Mouse (Mus musculus) midbrain, embryonic 14.5 days (tissue): ENCODE measurements around the gene Lmntd2. TPM values are rescaled to one million over a fixed set of nuclear protein-coding genes. Genes with fewer than 3 reads are reported as not detected.

Experiments used
- ATAC-seq: fragments of 200-750 bp; cut with Nextera tagmentation; 2 replicates; pipeline ENCODE4 v1.8.0; 2017; ENCODE audit warnings: moderate number of reproducible peaks, moderate library complexity; ENCODE audit not compliant: low FRiP score, low TSS enrichment
- DNase-seq: peaks from one replicate; pipeline ENCODE4 v3.0.0-alpha.2; 2015
- H3K27ac ChIP-seq: fragments of 300-500 bp; sonication (generic); replicated peaks from 2 replicates; pipeline ENCODE4 v1.5.1; 2014; ENCODE audit warnings: mild to moderate bottlenecking, low read depth, low read length, moderate library complexity
- H3K27me3 ChIP-seq: fragments of 300-500 bp; sonication (generic); 2 replicates; pipeline ENCODE4 v1.6.1; 2014; ENCODE audit warnings: low read length, control low read depth, mixed read lengths; ENCODE audit not compliant: control insufficient read depth, insufficient read depth
- H3K36me3 ChIP-seq: fragments of 300-500 bp; sonication (generic); 2 replicates; pipeline ENCODE4 v1.6.1; 2014; ENCODE audit warnings: low read length, control low read depth; ENCODE audit not compliant: control insufficient read depth, insufficient read depth
- H3K4me1 ChIP-seq: fragments of 300-500 bp; sonication (generic); 2 replicates; pipeline ENCODE4 v1.6.1; 2014; ENCODE audit warnings: mild to moderate bottlenecking, antibody characterized with exemption, low read length, control low read depth; ENCODE audit not compliant: control insufficient read depth, insufficient read depth
- H3K4me2 ChIP-seq: fragments of 300-500 bp; sonication (generic); 2 replicates; pipeline ENCODE4 v1.6.1; 2014; ENCODE audit warnings: mild to moderate bottlenecking, low read length, moderate library complexity
- H3K4me3 ChIP-seq: fragments of 300-500 bp; sonication (generic); replicated peaks from 2 replicates; pipeline ENCODE4 v1.5.1; 2014; ENCODE audit warnings: low read depth, low read length
- H3K9ac ChIP-seq: fragments of 300-500 bp; sonication (generic); replicated peaks from 2 replicates; pipeline ENCODE4 v1.6.1; 2014; ENCODE audit warnings: mild to moderate bottlenecking, low read length, moderate library complexity
- H3K9me3 ChIP-seq: fragments of 300-500 bp; sonication (generic); 2 replicates; pipeline ENCODE4 v1.6.1; 2016; ENCODE audit warnings: low read length, control low read depth, mixed read lengths; ENCODE audit not compliant: control insufficient read depth
- WGBS: fragments of 180-500 bp; shearing (Covaris S2); extraction: QIAGEN DNeasy Blood & Tissue Kit; methylation state at CpG from one replicate; pipeline ENCODE4 v1.1.7; 2014; 5-methylcytosine and 5-hydroxymethylcytosine counted together
- polyA plus RNA-seq: library from polyadenylated mRNA; unstranded; fragments of >200 nt; fragmentation: Nextera tagmentation; extraction: Ambion mirVana; gene quantifications from 2 replicates; pipeline ENCODE4 v1.2.1, GENCODE M21; 2014

Lmntd2 gene
- polyA plus RNA-seq, 1 experiment from 2014 or later = 1.1 TPM

DNA sequence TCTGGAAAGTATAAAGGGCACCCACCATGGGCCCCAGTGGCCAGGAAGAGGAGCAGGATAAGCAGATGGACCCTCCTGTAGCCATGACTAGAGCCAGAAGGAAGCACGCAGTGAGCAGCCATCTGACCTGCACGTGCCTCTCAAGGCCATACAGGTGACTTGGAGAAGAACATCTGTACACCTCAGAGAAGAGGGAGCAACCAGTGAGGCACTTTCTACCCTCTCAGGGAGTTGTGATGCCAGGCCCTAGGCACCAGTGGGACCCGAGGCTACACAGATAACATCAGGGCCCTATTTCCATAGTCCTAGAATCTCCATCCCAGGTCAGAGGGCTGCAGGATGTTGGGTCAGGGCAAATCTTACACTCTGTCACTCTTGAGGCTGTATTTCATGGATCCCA lies 23.7 kb downstream of the Lmntd2 start:
- Histone ChIP-seq H3K36me3 (peaks cover 35% of the 10 kb centered on the region), H3K9ac (no peak overlapping the region), H3K4me1 (peaks cover 15% of the 10 kb centered on the region), H3K27me3 (no peaks in the 10 kb centered on the region), H3K4me3 (no peak overlapping the region), H3K9me3 (no peaks in the 10 kb centered on the region), H3K27ac (no peak overlapping the region), H3K4me2 (no peak overlapping the region)
- WGBS = 96% methylated on average over 3 of the region's 3 CpGs
- no peak for DNase-seq
- ATAC-seq = no peak

DNA sequence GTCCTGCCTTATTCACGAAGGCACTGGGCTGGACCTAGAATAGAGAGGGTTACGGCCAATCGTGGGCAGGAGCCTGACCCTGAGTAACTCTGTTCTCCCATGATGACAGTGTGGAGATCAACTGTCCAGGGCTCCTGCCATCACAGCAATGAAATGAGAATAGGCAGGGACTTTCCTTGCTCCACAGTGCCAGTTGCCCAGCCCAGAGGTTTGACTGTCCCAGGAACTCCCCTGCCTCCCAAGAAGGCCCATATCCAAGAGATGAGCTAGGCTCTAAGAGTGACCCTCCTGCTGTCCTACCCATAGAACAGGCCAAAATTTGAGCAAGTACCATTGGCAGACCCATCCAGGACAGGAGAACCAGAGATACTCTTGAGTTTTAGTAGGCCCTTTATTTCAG lies 25.1 kb downstream of the Lmntd2 start:
- no peaks in the 10 kb centered on the region for H3K27me3 ChIP-seq
- no peak overlapping the region for H3K4me2 ChIP-seq
- no peak overlapping the region for H3K27ac ChIP-seq
- no peak for ATAC-seq
- no peak for DNase-seq
- no peaks in the 10 kb centered on the region for H3K9me3 ChIP-seq
- WGBS = 95% methylated on average over 3 of the region's 3 CpGs
- no peak overlapping the region for H3K9ac ChIP-seq
- peaks cover 35% of the 10 kb centered on the region for H3K36me3 ChIP-seq
- no peak overlapping the region for H3K4me3 ChIP-seq
- H3K4me1 ChIP-seq = peaks cover 14% of the 10 kb centered on the region

GRCm38 (mm10) chr7:141188194-141188593 lies 25.7 kb downstream of the Lmntd2 start:
- Histone ChIP-seq H3K9me3 (no peaks in the 10 kb centered on the region), H3K4me1 (peaks cover 14% of the 10 kb centered on the region), H3K4me3 (no peak overlapping the region), H3K27ac (no peak overlapping the region), H3K27me3 (no peaks in the 10 kb centered on the region), H3K36me3 (peaks cover 35% of the 10 kb centered on the region), H3K9ac (no peak overlapping the region), H3K4me2 (no peak overlapping the region)
- DNase-seq = no peak
- WGBS = 89% methylated on average over 3 of the region's 3 CpGs
- ATAC-seq = no peak

DNA sequence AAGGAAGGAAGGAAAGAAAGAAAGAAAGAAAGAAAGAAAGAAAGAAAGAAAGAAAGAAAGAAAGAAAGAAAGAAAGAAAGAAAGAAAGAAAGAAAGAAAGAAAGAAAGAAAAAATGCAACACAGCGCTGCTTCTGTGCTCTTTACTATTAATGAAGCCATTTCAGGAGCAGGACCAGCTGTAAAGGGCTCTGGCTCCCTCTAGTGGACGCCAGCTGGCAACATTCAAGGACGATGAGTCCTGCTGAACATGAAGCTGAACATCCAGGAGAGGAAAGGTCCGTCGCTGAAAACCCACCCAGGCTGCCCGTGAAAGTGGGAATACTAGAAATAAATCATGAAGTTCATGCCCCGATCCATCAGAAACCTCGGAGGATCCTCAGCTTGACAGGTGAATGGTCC lies 37.7 kb downstream of the Lmntd2 start:
- H3K9ac ChIP-seq = no peak overlapping the region
- peaks cover 12% of the 10 kb centered on the region for H3K4me1 ChIP-seq
- WGBS = 3% methylated on average over 8 of the region's 8 CpGs
- ATAC-seq (no peak), DNase-seq (peak; percentile 95)
- H3K27me3 ChIP-seq = no peaks in the 10 kb centered on the region
- H3K4me3 ChIP-seq = no peak overlapping the region
- no peaks in the 10 kb centered on the region for H3K36me3 ChIP-seq
- no peaks in the 10 kb centered on the region for H3K9me3 ChIP-seq
- H3K27ac ChIP-seq = no peak overlapping the region
- 0 out of 2 replicates have a peak overlapping the region, but pooled peaks have one; percentile 1 for H3K4me2 ChIP-seq

- WGBS = 89% methylated on average over 4 of the region's 4 CpGs
Observed at GRCm38 (mm10) chr7:141175068-141175467, 38.8 kb downstream of the Lmntd2 start.

DNA sequence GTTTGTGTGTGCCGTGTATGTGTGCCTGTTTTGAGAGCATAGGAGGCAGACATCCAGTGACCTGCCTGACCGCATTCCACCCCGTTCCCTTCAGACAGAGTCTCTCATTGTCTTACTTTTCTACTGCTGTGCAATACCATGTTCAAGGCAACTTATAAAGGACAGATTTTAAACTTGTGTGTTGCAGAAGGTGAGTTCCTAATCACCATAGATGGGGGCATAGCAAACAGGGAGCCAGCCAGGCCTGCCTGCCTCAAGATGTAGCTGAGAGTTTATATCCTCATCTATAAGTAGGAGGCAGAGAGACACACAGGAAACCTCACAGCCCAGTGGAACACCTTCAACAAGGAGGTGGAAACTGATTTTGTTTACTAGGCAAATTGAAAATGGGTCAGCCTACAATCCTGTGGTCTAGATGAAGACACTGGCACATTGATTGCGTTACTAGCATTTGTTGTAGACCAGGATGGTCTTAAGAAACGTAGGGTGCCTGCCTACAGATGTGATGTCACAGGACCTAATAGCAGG lies 40.5 kb downstream of the Lmntd2 start:
- DNase-seq (no peak), ATAC-seq (no peak)
- Histone ChIP-seq H3K27me3 (no peaks in the 10 kb centered on the region), H3K4me1 (peaks cover 14% of the 10 kb centered on the region), H3K9me3 (no peaks in the 10 kb centered on the region), H3K36me3 (no peaks in the 10 kb centered on the region), H3K4me3 (peak overlapping the region; percentile 51), H3K4me2 (peak overlapping the region; percentile 76), H3K9ac (peak overlapping the region; percentile 69; the same call in 1 of the 2 replicates), H3K27ac (no peak overlapping the region)
- 91% methylated on average over 5 of the region's 5 CpGs for WGBS

More at GRCm38 (mm10) chr7:141175068-141175467, 38.8 kb downstream of the Lmntd2 start:
- no peak overlapping the region for H3K9ac ChIP-seq
- no peaks in the 10 kb centered on the region for H3K36me3 ChIP-seq
- H3K9me3 ChIP-seq = no peaks in the 10 kb centered on the region
- no peaks in the 10 kb centered on the region for H3K27me3 ChIP-seq
- H3K4me2 ChIP-seq = no peak overlapping the region
- DNase-seq (no peak), ATAC-seq (no peak)
- peaks cover 12% of the 10 kb centered on the region for H3K4me1 ChIP-seq
- no peak overlapping the region for H3K4me3 ChIP-seq
- no peak overlapping the region for H3K27ac ChIP-seq

DNA sequence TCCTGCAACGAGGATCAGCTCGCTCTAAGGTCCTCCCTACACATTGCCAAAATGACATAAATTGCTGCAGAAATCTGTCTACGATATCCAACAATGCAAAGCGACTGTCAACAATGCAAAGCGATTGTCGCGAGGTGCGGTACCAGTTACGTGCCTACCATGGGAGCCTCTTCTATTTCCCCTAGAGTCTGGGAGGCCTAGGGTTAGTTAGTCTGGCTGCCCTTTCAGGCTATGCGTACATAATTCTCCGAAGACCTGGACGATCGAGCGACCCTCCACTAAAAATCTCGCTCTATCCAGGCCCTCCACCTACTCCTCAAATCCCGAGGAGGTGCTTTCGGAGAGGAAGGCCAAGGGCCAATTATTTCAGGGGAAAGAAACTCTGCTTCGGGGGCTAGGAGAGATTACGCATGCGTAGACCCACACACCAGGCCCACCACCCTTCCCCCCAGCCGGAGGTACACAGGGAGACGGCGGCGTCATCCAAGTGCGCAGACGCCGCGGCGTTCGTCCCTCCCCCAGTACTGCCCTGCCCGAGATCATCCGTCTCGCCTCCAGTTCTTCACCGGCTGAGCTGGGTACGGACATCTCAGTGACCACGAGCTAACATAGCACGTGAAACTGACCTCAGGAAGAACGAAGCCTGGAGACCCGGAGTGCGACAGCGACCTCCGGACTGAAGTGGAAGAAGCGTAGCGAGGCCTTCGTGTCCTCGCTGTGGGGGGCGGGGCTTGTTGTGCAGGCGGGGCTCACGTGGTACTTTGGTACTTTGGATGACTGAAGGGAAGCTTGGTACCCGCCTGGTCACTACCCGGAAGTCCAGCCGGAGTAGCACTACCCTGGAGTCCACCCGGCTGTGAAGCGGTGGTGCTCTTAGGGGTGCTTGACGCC lies 41.5 kb downstream of the Lmntd2 start, which contains the start of gene Rnh1:
Rnh1 (minus strand) TSS at position 742 of the 891 bp plus-strand sequence.
- ATAC-seq = peak; percentile 97
- H3K36me3 ChIP-seq = no peaks in the 10 kb centered on the region
- H3K9me3 ChIP-seq = no peaks in the 10 kb centered on the region
- H3K4me1 ChIP-seq = peaks cover 20% of the 10 kb centered on the region
- peak within 1 kb of the TSS; percentile 76 for H3K4me2 ChIP-seq
- peak; percentile 97 for DNase-seq
- 3% methylated on average over 55 of the region's 55 CpGs for WGBS
- H3K4me3 ChIP-seq = peak within 1 kb of the TSS; percentile 51
- H3K27ac ChIP-seq = peak within 1 kb of the TSS; percentile 96
- peak within 1 kb of the TSS; percentile 69 for H3K9ac ChIP-seq
- H3K27me3 ChIP-seq = no peaks in the 10 kb centered on the region

GRCm38 (mm10) chr7:141169866-141170265 lies 44.0 kb downstream of the Lmntd2 start:
- H3K27ac ChIP-seq = no peak overlapping the region
- H3K4me1 ChIP-seq = peaks cover 20% of the 10 kb centered on the region
- H3K9ac ChIP-seq = no peak overlapping the region
- no peaks in the 10 kb centered on the region for H3K27me3 ChIP-seq
- no peak overlapping the region for H3K4me2 ChIP-seq
- peaks cover 8% of the 10 kb centered on the region; the same call in 1 of the 2 replicates for H3K36me3 ChIP-seq
- no peak for DNase-seq
- no peak overlapping the region for H3K4me3 ChIP-seq
- H3K9me3 ChIP-seq = no peaks in the 10 kb centered on the region
- no peak for ATAC-seq
